ENCODE assay signal across 14 mouse cellular contexts in genomic region chr11:8558761-8559282, GRCm38 (mm10).
A peak's percentile ranks its signal among the peaks of the same experiment; 100 is the strongest.
DNase-seq lines count a peak whose midpoint lies in the region; ATAC-seq and TF ChIP-seq lines count a peak whose summit lies in the region.
"Had no signal": no experiment of that assay in that cellular context is flagged by ENCODE, and none has a peak within 500 bp of the region (broad histone marks: within the 10 kb centered on the region; RNA-seq: fewer than 3 reads in every experiment).

No protein-coding gene starts in this region.

- peak; percentile 12 for DNase-seq in adrenal gland, postnatal 10 days
- DNase-seq in adrenal gland, postnatal 25 days, result no peak
- no peak for DNase-seq in lung, embryonic 14.5 days
- DNase-seq in lung, postnatal 25 days (ENCODE audit: low spot score), result no peak
- no peak for DNase-seq in embryo, embryonic 11 days
- DNase-seq: gastrocnemius, postnatal 10 days; right cerebral cortex, postnatal 14 days had no signal

- no peaks in the 10 kb centered on the region for H3K36me3 ChIP-seq in lung, embryonic 14.5 days (ENCODE audit: insufficient read depth)
- no peaks in the 10 kb centered on the region for H3K36me3 ChIP-seq in kidney, embryonic 14.5 days (ENCODE audit: control insufficient read depth, insufficient read depth, low read length)
- no peaks in the 10 kb centered on the region for H3K36me3 ChIP-seq in small intestine, adult 2 months (ENCODE audit: control insufficient read depth, insufficient read depth, low read length)
- H3K36me3 ChIP-seq: G1E; midbrain, embryonic 15.5 days had no signal

- TF ChIP-seq POLR2A in small intestine, adult 2 months (IDR thresholded peaks at IDR 0.05; ENCODE audit: low read depth, low read length), result no peak

- no peak overlapping the region for H3K9ac ChIP-seq in lung, embryonic 14.5 days
- H3K9ac ChIP-seq in kidney, embryonic 14.5 days (ENCODE audit: low read depth, low read length), result no peak overlapping the region
- H3K9ac ChIP-seq: midbrain, embryonic 15.5 days had no signal

- ATAC-seq in lung, embryonic 14.5 days (ENCODE audit: insufficient read depth), result no peak
- no peak for ATAC-seq in kidney, embryonic 14.5 days (ENCODE audit: low FRiP score, low TSS enrichment)
- no peak for ATAC-seq in frontal cortex, adult (ENCODE audit: low TSS enrichment)
- ATAC-seq: activated CD4-positive, CD25-positive, alpha-beta regulatory T cell, adult 4 months; hindbrain, postnatal 0 days; midbrain, embryonic 15.5 days had no signal

- peak overlapping the region; percentile 7; the same call in 1 of the 2 replicates for H3K27ac ChIP-seq in lung, embryonic 14.5 days (ENCODE audit: low read depth)
- peak overlapping the region; percentile 81 for H3K27ac ChIP-seq in kidney, embryonic 14.5 days (ENCODE audit: low read depth, low read length)
- H3K27ac ChIP-seq in small intestine, adult 2 months (ENCODE audit: insufficient read depth, low read depth, low read length), result peak overlapping the region; percentile 6; the same call in 1 of the 2 replicates
- H3K27ac ChIP-seq: hindbrain, postnatal 0 days; midbrain, embryonic 15.5 days had no signal

- WGBS in lung, embryonic 14.5 days, result 71% methylated on average over 12 of the region's 12 CpGs
- WGBS in kidney, embryonic 14.5 days, result 67% methylated on average over 12 of the region's 12 CpGs
- 33% methylated on average over 12 of the region's 12 CpGs for WGBS in small intestine, adult 2 months

- H3K9me3 ChIP-seq in lung, embryonic 14.5 days (ENCODE audit: low read depth, low read length), result no peaks in the 10 kb centered on the region
- H3K9me3 ChIP-seq in kidney, embryonic 14.5 days (ENCODE audit: control insufficient read depth, low read length), result no peaks in the 10 kb centered on the region
- H3K9me3 ChIP-seq: midbrain, embryonic 15.5 days had no signal

- no peaks in the 10 kb centered on the region for H3K27me3 ChIP-seq in lung, embryonic 14.5 days (ENCODE audit: insufficient read depth, low read length)
- H3K27me3 ChIP-seq in kidney, embryonic 14.5 days (ENCODE audit: control insufficient read depth, insufficient read depth, low read length), result no peaks in the 10 kb centered on the region
- no peaks in the 10 kb centered on the region for H3K27me3 ChIP-seq in small intestine, adult 2 months (ENCODE audit: control insufficient read depth, insufficient read depth, low read length)
- H3K27me3 ChIP-seq: midbrain, embryonic 15.5 days had no signal

- no peak for TF ChIP-seq CTCF in lung, embryonic 14.5 days (IDR thresholded peaks at IDR 0.05; ENCODE audit: low read depth)
- TF ChIP-seq CTCF in small intestine, adult 2 months (IDR thresholded peaks at IDR 0.05; ENCODE audit: extremely low read depth, insufficient read length, insufficient replicate concordance, low read depth, low read length), result no peak

- no peaks in the 10 kb centered on the region for H3K4me1 ChIP-seq in lung, embryonic 14.5 days (ENCODE audit: insufficient read depth)
- H3K4me1 ChIP-seq in kidney, embryonic 14.5 days (ENCODE audit: control insufficient read depth, insufficient read depth, low read length), result 0 out of 2 replicates have a peak, but pooled peaks cover 6% of the 10 kb centered on the region
- H3K4me1 ChIP-seq in small intestine, adult 2 months (ENCODE audit: control insufficient read depth, insufficient read depth, insufficient read length, low read length), result peaks cover 20% of the 10 kb centered on the region
- H3K4me1 ChIP-seq: midbrain, embryonic 15.5 days had no signal

- H3K4me2 ChIP-seq in lung, embryonic 14.5 days, result no peak overlapping the region
- H3K4me2 ChIP-seq in kidney, embryonic 14.5 days (replicated peaks; ENCODE audit: low read depth, low read length), result no peak overlapping the region
- H3K4me2 ChIP-seq: midbrain, embryonic 15.5 days had no signal

- H3K4me3 ChIP-seq in lung, embryonic 14.5 days (ENCODE audit: low read depth, low read length), result no peak overlapping the region
- no peak overlapping the region for H3K4me3 ChIP-seq in kidney, embryonic 14.5 days (ENCODE audit: low read length)
- H3K4me3 ChIP-seq in small intestine, adult 2 months (ENCODE audit: low read depth, low read length), result no peak overlapping the region
- H3K4me3 ChIP-seq: midbrain, embryonic 15.5 days had no signal

Comparison
In these comparisons a context has a peak if more than half of its experiments do, and no peak if none do; other contexts are left out.
1. H3K27ac ChIP-seq: peak in every context shown above with its lines; median percentile 81 in kidney, embryonic 14.5 days; 7 in lung, embryonic 14.5 days; 6 in small intestine, adult 2 months.